Mouse (Mus musculus) mesoderm, embryonic 11.5 days (tissue): ENCODE results near the gene Coq7.

Source experiments
- DNase-seq: peaks from one replicate; pipeline ENCODE4 v3.0.0-alpha.2; 2012; ENCODE audit warnings: low read depth, low spot score

Gene Coq7

DNA sequence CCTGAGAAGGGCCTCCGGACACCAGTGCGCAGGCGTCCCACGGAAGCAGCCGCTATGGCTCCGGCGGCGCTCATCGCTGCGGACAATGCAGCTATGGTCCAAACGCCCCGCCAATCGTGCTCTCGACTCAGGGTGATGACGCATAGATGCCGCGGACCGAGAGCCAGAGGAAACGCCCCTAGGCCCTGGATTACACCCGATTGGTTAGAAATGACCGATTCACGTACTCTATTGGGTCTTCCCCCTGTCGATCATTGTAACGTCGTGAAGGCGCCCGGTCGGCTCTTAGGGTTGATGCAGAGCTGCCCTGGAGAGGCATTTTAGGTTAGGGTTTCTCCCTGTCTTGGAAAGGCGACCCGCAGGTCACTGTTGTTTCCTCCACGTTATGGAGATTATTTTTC, at the start of gene Coq7:
TSS of gene Coq7 (minus strand) at position 179 of the 401 bp plus-strand sequence.
- peak; percentile 99 for DNase-seq

DNA sequence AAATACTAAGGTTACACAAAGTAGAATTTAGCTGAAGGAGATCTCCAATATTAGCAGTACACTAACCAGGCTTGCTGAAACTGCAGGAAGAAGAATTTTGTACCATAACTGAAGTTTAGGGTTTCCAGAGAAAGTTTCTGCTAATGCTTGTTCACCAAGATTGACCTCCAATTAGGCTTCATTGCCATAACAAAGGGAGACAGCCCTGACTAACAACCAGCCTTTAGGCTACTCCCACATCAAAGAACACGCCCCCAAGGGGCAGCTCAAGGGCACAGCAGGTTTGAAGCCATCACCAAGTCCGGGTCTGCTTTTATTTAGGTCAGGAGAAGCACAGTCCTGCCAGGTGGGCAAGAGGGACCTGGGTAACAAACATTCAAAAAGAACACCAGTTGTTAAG, 46.8 kb upstream of the Coq7 start:
- DNase-seq = no peak

DNA sequence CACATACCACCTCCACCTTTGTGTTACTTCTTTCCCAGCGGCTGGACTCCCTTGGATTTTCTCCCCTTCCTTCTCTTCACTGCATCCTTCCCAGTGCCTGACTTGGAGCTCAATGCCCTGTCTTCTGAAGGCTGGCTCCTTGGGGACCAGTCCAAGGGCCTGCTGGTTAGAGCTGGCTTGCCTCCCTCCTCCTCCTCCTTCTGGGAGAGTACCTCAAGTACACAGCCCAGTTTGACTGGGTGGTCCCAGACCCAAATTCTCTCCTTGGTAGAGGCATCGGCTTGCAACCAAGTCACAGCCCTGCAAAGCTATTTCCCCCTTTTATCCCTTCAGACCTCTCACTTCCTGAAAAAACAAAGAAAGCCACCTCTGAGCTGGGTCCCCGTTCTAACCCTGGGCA, 45.1 kb upstream of the Coq7 start:
- DNase-seq = no peak

DNA sequence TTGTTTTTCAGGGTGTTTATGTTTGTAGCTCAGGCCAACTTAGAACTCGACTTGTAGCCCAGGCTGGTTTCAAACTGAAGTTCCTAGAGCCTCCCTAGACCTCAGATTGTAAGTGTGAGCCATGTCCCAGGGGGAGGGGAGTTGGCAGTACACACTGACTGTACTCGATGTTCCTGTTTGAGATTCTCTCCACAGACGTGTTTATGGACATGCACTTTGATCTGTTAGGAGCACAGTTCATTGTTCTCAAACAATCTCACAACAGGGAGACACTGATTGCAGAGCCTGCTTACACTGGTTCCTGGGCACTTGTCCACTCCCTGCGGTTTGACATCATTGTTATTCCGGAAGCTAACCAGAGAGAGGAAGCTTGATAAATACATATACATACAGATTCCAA, 38.9 kb upstream of the Coq7 start:
- DNase-seq = no peak

DNA sequence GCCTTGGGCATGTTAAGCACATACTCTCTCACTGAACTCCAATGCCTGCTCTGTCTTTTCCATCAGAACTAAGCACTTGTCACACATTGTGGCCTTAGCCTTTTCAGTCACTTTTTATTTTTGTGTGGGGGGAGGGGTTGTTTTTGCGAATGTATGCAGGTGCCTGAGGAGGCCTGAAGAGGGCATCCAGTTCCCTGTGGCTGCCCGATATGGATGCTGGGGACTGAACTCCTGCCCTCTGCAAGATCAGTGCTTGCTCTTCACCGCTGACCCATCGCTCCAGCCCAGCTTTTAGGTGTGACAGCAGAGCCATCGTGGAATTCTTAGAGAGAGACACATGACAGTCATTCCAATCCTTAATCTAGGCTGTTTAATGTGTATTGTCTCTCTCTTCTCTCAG, 38.2 kb upstream of the Coq7 start:
- no peak for DNase-seq

DNA sequence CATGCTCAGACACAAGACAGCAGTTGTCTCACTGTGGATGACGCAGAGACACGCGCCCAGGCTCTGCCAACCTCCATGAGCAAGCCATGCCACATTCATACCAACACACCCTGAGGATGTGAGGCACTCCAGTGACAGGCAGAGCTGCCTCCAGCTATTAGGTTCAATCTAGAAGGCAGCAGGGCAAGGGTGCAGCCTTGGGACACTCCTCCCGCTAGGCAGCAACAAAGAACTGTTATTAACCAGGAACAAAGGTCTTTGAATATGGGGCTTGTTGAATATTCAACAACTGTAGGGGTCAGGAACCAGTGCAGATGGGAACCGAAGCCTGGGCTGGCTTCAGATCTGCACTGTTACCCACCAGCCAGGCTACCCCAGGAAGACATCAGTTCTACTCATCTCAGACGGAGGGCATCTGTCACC, 36.0 kb upstream of the Coq7 start:
- peak; percentile 53 for DNase-seq

DNA sequence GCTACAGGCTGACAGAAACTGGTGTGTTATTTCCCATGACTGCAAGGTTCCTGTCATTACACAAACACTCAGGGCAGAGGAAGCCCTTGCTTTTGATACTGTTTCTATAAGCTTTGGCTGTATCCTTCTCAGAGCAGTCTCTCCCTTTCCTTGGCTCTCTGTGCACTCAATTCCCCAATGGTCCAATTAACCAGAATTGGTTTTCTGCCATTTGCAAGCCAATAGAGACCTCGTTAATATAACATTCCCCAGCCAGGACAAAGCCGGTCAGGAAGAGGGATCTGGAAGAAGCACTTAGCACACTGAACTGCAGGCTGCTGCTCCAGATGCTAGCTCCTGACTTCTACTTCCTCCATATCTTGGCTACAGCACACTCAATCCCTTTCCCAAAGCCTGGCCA, 21.1 kb upstream of the Coq7 start:
- no peak for DNase-seq

DNA sequence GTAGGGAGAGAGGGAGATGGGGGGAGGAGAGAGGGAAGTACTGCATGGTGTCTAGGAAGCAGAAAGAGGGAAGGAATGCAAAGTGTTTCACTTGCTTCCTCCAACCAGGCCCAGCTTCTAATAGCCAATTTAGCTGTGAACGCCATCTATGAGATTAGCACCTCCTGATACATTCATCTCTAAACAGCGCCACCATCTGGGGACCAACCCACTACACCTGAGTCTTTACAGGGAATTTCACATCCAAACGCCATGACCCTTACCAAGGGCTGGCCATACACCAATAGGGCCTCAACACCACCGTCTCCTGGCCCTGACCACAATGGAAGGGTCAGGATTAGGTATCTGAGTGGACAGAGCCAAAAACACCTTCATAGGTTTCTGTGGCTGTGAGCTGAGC, 20.7 kb upstream of the Coq7 start:
- no peak for DNase-seq

DNA sequence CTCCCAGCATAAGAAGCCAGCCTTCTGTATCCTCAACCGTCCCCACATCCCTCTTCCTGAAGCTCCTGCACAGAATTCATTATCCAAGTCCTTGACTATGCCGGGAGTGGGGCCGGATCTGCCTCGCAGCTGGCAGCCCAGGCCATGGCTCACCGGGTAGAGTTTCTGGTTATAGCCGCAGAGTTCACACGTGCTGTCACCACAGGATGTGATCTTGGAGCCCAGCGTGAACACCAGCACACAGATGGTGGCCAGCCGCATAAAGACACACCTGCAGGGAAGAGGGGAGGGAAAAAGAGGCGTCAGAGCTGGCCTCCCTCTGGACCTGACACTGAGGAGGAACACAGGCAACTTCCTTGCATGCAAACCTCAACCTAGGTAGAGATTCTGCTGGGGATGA, 14.3 kb upstream of the Coq7 start:
- no peak for DNase-seq

DNA sequence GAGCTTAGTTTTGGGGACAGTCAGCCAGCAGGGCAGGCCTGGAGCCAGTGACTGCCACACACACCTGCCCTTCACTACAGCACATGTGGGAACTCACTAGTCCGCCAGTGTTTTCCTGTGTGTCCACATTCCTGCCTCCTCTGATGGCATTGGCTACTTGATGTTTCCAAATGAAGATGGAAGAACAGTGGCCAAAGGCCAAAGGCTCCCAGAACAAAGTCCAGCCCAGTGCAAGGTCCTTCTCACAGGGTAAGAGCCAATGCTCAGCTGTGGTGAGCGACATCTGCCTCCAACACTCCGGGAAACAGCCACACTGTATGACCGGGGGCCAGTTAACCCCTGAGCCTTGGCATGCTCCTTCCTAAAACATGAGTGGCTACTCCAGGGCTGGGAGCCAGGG, 11.0 kb upstream of the Coq7 start:
- DNase-seq = no peak

DNA sequence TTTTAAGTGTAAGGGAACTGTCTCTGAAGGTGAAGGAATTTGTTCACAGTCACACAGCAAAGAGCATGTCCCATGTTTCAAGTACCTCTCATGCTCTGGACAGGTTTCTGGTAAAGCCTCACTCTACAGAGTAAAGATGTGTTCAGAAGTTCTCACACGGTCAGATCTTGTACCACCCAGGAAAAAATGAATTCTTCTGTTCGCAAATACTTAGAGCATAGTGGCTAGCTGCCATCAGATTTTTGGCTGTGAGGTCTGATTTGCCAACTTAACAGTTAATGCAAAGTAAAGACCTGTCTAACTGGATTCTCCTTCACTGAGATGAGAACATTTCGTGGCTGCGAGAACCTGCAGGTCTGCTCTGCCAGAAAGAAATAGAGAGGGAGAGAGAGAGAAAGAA, 1.9 kb upstream of the Coq7 start:
- DNase-seq = no peak

DNA sequence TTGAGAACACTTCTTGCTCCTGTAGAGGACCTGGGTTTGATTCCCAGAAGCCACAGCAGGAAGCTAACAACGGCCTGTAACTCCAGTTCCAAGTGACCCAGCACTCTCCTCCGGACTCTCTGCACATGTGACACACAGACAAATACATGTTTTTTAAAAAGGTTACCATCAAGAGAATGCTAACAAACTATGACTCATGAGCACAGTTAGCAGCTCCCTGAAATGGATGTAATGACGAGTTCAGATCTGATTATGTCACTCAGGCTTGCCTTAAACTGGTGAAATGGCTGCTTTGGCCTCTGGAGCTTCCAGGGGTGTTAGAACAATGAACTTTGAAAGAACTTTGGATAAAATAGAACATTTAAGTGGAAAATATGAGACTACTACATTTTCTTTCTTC, 1.2 kb upstream of the Coq7 start:
- no peak for DNase-seq

DNA sequence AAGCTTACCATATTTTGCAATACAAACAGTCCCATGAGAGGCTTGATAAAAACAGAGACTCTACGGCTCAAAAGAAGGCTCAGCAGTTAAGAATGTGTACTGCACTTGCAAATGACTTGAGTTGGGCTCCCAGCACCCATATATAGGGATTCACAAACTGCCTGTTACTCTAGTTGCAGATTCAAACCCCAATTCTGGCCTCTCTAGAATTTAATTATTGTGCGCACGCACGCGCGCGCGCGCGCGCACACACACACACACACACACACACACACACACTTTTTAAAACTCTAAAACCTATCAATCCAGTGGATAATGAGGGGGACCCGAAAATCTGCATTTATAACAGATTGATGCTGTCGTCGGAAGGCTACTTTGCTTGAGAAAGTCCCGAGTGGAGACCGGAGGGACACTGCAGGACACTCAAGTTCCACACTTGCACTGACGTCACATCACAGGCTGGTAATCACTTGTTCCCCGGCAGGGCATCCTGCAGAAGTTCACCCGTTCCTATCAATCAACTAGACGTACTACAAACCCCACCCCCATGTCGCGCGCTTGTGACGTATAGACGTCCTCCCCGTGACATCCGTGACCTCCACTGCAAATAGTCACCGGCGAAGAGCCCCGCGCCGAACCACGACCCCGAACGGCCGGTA, 508 bp downstream of the Coq7 start:
- peak; percentile 98 for DNase-seq

DNA sequence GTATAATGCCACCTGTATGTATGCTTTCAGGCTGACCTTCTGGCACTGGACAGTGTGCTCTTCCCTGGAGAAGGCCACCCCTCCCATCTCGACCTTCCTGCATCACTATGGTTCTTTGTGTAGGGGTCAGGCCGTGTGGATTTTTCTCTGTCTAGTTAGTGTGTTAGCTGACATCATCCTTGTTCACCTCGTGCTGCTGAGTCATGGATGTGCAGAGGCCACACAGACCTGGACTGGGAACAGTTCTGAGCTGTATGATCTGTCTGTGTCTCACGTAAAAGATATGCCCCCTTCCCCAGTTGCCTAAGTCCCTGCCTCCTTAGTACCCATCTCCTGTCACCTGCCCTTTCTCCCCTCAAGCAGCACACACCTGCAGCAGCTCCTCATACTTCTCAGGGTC, 6.2 kb downstream of the Coq7 start:
- no peak for DNase-seq

DNA sequence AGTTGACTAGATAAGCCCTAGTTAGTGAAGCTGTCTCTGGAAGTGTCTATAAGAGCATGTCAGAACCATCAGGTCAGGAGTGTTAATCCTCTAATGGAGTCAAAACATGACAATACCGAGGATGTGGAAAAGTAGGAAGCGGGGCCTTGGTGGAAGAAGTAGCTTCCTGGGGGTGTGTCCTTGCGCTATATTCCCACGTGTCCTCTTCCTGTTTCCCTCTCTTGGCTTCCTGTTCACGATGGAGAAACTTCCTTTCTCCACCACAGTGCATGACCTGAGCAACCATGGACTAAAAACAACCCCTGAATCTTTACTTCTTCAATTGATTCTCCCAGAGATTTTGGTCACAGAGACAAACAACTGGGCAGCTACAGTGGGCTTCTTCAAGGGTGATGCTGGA, 11.1 kb downstream of the Coq7 start:
- no peak for DNase-seq

DNA sequence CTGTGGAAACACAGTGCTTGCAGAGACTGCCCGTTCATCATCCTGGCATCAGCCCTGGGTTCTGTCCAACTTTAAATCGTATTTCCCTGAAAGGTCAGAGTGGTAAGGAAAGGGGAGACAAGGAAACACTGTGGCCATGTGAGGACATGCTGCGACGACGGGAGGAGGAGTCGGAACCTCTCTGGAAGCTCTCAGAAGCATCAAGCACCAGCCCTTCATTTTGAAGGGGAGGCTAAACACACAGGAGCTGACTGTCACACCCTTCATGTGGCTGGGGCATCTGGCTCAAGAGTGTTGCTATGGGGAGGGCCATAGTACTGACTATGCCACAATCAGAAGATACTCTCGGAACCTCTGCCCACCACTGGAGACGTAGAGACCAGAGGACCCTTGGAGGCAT, 13.5 kb downstream of the Coq7 start:
- no peak for DNase-seq

DNA sequence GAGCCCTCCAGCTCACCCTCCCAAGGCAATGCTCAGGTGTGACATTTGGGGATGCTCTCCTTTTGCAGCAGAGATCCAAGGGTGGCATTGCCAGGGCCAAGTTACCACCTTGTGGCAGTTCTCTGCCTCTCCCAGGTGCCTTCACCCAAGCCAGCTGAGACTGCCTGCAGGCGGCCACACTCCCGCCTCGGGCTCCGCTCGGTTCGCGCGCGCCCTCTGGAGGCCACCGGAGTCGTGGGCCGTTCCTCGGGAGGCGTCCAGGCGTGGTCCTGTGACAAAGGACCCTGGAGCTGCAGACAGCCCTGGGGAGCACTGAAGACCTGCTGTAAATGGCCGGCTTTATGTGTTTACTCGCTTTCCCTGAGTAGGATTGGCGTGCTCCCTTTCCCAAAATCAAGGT, 14.5 kb downstream of the Coq7 start:
- DNase-seq = peak; percentile 70

DNA sequence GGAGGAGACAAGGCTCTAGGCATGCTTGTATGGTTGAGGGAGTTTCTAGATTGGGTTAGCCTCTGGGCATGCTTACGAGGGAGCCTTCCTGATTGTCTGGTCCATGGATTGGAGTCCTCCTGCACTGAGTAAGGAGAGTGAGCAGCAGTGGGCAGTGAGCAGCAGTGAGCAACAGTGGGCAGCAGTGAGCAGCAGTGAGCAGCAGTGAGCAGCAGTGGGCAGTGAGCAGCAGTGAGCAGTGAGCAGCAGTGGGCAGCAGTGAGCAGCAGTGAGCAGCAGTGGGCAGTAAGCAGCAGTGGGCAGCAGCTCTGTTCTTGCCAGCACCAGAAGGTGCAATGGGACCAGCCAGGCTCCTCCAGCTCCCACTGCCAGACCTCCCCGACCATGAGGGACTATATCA, 15.3 kb downstream of the Coq7 start:
- peak; percentile 39 for DNase-seq

DNA sequence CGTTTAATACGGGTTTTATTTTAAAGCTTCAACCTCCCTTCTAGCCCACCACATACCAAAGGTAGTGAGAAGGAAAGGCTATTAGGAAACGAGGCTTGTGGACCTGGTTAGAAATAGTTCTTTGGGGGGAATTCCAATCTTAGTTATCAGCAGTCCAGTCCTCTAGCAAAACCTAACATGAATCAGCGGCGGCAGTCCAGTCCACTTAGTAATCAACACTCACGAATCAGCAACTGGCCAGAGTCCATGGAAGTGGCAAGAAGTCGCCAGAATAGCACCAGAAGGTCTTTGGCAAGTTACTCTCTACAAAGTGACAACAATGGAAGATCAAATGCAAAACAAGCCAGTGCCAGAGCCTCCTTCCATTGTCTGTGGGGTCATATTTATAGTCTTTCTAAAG, 24.6 kb downstream of the Coq7 start:
- DNase-seq = no peak

DNA sequence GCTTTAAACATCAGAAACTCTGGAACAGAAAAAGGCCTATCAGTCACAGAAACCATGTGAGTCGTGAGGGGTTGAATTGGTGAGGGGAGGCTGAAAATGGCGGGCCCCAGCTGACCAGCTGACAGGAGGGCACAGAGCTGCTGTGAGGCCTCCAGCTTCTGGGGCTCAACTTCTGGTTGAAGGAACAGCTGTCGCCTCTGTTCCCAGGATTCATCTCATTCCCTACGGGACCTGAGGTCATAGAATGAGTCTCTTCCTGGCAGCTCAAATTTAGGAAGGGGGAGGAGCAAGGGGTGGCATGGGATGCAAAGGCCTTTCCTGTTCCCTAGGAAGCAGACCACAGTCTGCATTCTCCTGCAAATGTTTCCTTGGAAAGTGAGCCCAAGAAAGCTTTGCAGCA, 29.3 kb downstream of the Coq7 start:
- DNase-seq = no peak

DNA sequence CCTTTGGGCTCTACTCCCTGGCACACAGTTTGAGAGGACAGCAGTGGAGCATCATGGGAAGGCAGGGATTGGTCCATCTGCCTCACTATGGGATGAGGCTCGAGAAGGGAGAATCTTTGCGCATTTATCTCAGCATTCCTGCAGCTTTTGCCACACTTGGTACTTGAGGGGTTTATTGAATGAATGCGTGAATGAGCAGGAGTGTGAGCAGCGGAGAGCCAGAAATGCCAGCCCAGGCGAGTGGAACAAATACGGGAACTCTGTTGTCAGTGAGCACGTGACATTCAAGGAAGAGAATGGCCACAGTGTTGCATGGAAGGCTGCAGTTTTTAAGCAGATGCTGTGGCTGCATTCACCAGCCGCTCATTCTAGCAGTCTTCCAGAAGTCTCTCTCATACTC, 30.8 kb downstream of the Coq7 start:
- no peak for DNase-seq

DNA sequence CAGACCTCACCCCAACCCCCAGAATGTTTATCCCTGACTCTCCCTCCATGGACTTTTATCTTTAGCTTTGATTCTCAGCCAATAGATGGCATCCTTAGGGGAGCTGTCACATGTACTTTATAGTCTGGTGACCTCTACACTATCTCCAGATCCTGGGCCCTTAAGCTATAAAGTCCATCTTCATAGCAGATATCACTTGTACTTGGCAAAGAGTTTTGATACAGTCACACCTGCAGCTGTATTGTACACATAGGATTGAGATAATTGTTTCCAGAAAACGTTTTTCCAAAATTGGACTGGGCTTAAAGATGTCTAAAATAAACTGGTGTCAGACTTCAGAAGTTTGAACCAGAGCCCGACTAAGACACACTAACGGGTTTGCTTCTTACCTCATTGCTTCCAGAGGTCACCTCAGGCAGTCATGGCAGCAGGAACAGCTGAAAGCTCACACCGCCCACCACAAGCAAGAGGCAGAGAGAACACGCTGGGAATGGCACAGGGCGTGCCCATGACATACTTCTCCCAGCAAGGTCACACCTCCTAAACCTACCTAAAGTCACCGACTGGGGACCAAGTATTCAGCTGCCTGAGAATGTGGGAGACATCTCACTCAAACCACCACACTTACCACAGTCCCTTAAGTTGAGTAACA, 33.2 kb downstream of the Coq7 start:
- no peak for DNase-seq

DNA sequence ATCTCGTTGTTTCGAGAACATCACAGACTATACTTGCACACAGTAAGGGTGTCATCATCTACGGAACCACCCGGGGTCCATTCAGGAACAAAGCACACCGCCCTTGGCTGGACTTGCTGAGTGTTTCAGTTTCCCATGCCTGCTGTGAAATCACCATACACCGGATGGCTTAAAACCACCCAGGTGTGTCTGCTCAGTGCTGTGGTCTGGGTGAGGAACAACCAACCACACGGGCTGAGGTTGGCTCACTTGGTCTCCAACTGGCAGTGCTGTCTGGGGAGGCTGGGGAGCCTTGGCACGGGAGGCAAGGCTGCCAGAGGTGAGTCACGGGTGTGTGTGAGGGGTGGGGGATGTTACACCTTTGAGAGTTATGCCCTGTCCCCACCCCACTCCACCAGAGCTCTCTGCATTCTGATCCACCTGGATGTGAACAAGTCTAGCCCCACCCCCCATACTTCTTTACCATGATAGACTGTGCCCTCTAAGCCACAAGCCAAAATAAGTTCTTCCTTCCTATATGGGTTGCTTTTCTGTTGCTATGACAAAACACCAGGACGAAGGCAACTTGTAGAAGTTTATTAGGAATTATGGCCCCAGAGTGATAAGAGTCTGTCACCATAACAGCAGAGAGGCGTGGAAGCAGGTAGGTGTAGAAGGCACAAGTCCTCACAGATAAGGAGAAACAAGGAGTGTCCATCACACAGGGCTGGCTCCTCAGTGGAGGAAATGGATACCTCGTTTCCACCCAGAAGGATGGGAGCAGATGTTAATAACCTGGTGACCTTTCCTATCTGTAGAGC, 34.0 kb downstream of the Coq7 start:
- no peak for DNase-seq
